In the genomic region with DNA sequence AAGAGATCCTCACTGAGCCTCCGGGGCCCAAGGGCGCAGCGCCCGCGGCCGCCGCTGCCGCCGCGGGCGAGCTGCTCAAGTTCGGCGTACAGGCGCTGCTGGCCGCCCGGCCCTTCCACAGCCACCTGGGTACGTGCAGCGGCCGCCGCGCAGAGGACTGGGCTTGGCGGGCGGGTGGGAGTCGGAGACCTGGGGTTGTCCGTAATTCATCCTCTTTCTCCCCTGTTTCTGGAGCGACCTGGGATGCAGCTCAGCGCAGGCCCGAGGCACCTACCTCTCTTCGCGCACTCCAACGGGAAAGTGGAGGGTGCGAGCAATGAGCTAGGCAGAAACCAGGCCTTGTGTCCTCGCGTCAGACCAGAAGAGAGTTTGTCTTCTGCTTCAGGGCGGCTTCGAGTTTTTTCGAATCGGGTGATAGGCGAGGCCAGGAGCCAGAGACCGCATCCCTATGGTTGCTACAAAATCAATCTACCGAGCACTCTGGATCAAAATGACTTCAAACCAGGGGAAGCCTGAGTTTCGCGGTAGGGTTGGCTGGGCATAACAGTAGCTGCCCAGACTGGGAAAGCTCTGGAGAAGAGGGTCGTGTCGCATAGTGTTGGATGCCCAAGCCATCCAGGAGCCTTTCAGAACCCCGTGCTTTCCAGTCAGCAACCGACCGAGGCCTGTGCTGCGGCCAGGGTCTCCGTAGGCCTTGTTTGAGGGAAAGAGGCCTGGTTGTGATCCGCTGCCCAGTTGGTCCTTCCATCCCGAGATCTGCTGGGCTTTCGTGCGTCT, we compare ENCODE assay signal across 10 mouse cellular contexts. TPM values are rescaled to one million over a fixed set of nuclear protein-coding genes. Genes with fewer than 3 reads are reported as not detected.
DNase-seq lines count a peak whose midpoint lies in the region; ATAC-seq and TF ChIP-seq lines count a peak whose summit lies in the region.
"Had no signal": no experiment of that assay in that cellular context is flagged by ENCODE, and none has a peak within 500 bp of the region (broad histone marks: within the 10 kb centered on the region; RNA-seq: fewer than 3 reads in every experiment).

No protein-coding gene starts in this region.

- no peak overlapping the region for H3K27ac ChIP-seq in lung, postnatal 0 days (ENCODE audit: low read length)
- H3K27ac ChIP-seq in forebrain, embryonic 11.5 days (ENCODE audit: low read depth, low read length), result no peak overlapping the region
- no peak overlapping the region for H3K27ac ChIP-seq in limb, embryonic 12.5 days
- peak overlapping the region; percentile 87 for H3K27ac ChIP-seq in stomach, embryonic 15.5 days

- H3K9ac ChIP-seq in lung, postnatal 0 days (replicated peaks; ENCODE audit: low read depth), result no peak overlapping the region
- H3K9ac ChIP-seq in forebrain, embryonic 11.5 days (ENCODE audit: low read length), result peak overlapping the region; percentile 35; the same call in 1 of the 2 replicates
- H3K9ac ChIP-seq in limb, embryonic 12.5 days (replicated peaks), result peak overlapping the region; percentile 63
- H3K9ac ChIP-seq in stomach, embryonic 15.5 days, result peak overlapping the region; percentile 71

- H3K27me3 ChIP-seq in lung, postnatal 0 days (replicated peaks; ENCODE audit: insufficient read depth, low read length), result peaks cover 87% of the 10 kb centered on the region
- peaks cover 96% of the 10 kb centered on the region for H3K27me3 ChIP-seq in forebrain, embryonic 11.5 days (ENCODE audit: control insufficient read depth, insufficient read depth, low read length)
- peaks cover 99% of the 10 kb centered on the region for H3K27me3 ChIP-seq in limb, embryonic 12.5 days
- H3K27me3 ChIP-seq in stomach, embryonic 15.5 days (replicated peaks), result peaks cover 60% of the 10 kb centered on the region

- H3K4me3 ChIP-seq in lung, postnatal 0 days (ENCODE audit: low read depth, low read length), result peak overlapping the region; percentile 33
- H3K4me3 ChIP-seq in forebrain, embryonic 11.5 days (ENCODE audit: low read depth, low read length), result peak overlapping the region; percentile 43
- H3K4me3 ChIP-seq in limb, embryonic 12.5 days (replicated peaks), result peak overlapping the region; percentile 53
- H3K4me3 ChIP-seq in stomach, embryonic 15.5 days (replicated peaks), result peak overlapping the region; percentile 61

- no peak for ATAC-seq in lung, postnatal 0 days
- no peak for ATAC-seq in forebrain, embryonic 11.5 days (replicated peaks; ENCODE audit: low FRiP score)
- no peak for ATAC-seq in limb, embryonic 12.5 days (ENCODE audit: insufficient number of reproducible peaks, insufficient read depth, low FRiP score, low TSS enrichment, low read depth)
- no peak for ATAC-seq in stomach, embryonic 15.5 days (ENCODE audit: insufficient read depth, low FRiP score, low read depth)
- ATAC-seq in CD4-positive, CD25-positive, alpha-beta regulatory T cell, adult 4 months, result no peak

- TF ChIP-seq EP300 in lung, postnatal 0 days (IDR thresholded peaks at IDR 0.05), result no peak

- no peaks in the 10 kb centered on the region for H3K9me3 ChIP-seq in lung, postnatal 0 days (ENCODE audit: low read length)
- no peaks in the 10 kb centered on the region for H3K9me3 ChIP-seq in forebrain, embryonic 11.5 days (ENCODE audit: control insufficient read depth, low read length)
- no peaks in the 10 kb centered on the region for H3K9me3 ChIP-seq in limb, embryonic 12.5 days
- no peaks in the 10 kb centered on the region for H3K9me3 ChIP-seq in stomach, embryonic 15.5 days

- H3K4me1 ChIP-seq in lung, postnatal 0 days (ENCODE audit: insufficient read depth, low read depth, low read length), result peaks cover 8% of the 10 kb centered on the region; the same call in 1 of the 2 replicates
- H3K4me1 ChIP-seq in forebrain, embryonic 11.5 days (replicated peaks; ENCODE audit: control insufficient read depth, insufficient read depth, low read length), result peaks cover 19% of the 10 kb centered on the region
- peaks cover 53% of the 10 kb centered on the region for H3K4me1 ChIP-seq in limb, embryonic 12.5 days (replicated peaks)
- H3K4me1 ChIP-seq in stomach, embryonic 15.5 days, result peaks cover 24% of the 10 kb centered on the region

- 9% methylated on average over 41 of the region's 54 CpGs for WGBS in lung, postnatal 0 days
- 1% methylated on average over 54 of the region's 54 CpGs for WGBS in forebrain, embryonic 11.5 days
- WGBS in limb, embryonic 12.5 days, result 2% methylated on average over 54 of the region's 54 CpGs
- WGBS in stomach, embryonic 15.5 days, result 3% methylated on average over 53 of the region's 54 CpGs

- no peak for DNase-seq in lung, postnatal 0 days (ENCODE audit: low spot score)
- DNase-seq in lung, adult 18-20 months, result no peak
- DNase-seq in forebrain, embryonic 11.5 days (ENCODE audit: low spot score), result peak; percentile 71
- DNase-seq in retina, embryonic 14.5 days (ENCODE audit: low spot score), result no peak
- no peak for DNase-seq in adrenal gland, postnatal 10 days
- DNase-seq: gastrocnemius, postnatal 14 days had no signal

- TF ChIP-seq CTCF in lung, postnatal 0 days (IDR thresholded peaks at IDR 0.05), result no peak

- no peaks in the 10 kb centered on the region for H3K36me3 ChIP-seq in lung, postnatal 0 days (ENCODE audit: insufficient read depth, low read length)
- H3K36me3 ChIP-seq in forebrain, embryonic 11.5 days (ENCODE audit: control insufficient read depth, insufficient read depth, low read length), result no peaks in the 10 kb centered on the region
- H3K36me3 ChIP-seq in limb, embryonic 12.5 days, result no peaks in the 10 kb centered on the region
- H3K36me3 ChIP-seq in stomach, embryonic 15.5 days, result no peaks in the 10 kb centered on the region

- peak overlapping the region; percentile 66 for H3K4me2 ChIP-seq in lung, postnatal 0 days (replicated peaks; ENCODE audit: low read depth, low read length)
- H3K4me2 ChIP-seq in forebrain, embryonic 11.5 days (ENCODE audit: low read depth, low read length, severe bottlenecking), result peak overlapping the region; percentile 77
- peak overlapping the region; percentile 81 for H3K4me2 ChIP-seq in limb, embryonic 12.5 days
- H3K4me2 ChIP-seq in stomach, embryonic 15.5 days, result peak overlapping the region; percentile 62

RNA-seq across cellular contexts. Expression of gene Barx1, which starts 0.6 kb away (rescaled TPM):
- not detected in 2 replicates for polyA plus RNA-seq in lung, postnatal 0 days (2015; fragmentation: Nextera tagmentation; extraction: Ambion mirVana)
- 1.0 and 1.4 TPM in 2 replicates for polyA plus RNA-seq in forebrain, embryonic 11.5 days (2014; fragmentation: Nextera tagmentation; extraction: Ambion mirVana)
- polyA plus RNA-seq in limb, embryonic 12.5 days (2016; fragmentation: Nextera tagmentation; extraction: Ambion mirVana), result 2.7 and 4.8 TPM in 2 replicates
- polyA plus RNA-seq in stomach, embryonic 15.5 days (2015; fragmentation: Nextera tagmentation; extraction: Ambion mirVana), result 173 and 204 TPM in 2 replicates
- polyA plus RNA-seq in CD4-positive, CD25-positive, alpha-beta regulatory T cell, adult 4 months (2017; shearing (Covaris generic)), result not detected
- under 1 TPM in 1 of 2 experiments, not detected in 1; 0.27 TPM for total RNA-seq in adrenal gland, postnatal 10 days (2021)
- total RNA-seq: gastrocnemius, postnatal 14 days had no signal
- polyA plus RNA-seq: urinary bladder, adult 2 months had no signal

RNA-seq across cellular contexts. Expression of gene Ptpdc1, which starts 37.9 kb away (rescaled TPM):
- 6.2 and 6.3 TPM in 2 replicates for polyA plus RNA-seq in lung, postnatal 0 days (2015; fragmentation: Nextera tagmentation; extraction: Ambion mirVana)
- 16.1 and 18.0 TPM in 2 replicates for polyA plus RNA-seq in forebrain, embryonic 11.5 days (2014; fragmentation: Nextera tagmentation; extraction: Ambion mirVana)
- polyA plus RNA-seq in limb, embryonic 12.5 days (2016; fragmentation: Nextera tagmentation; extraction: Ambion mirVana), result 20.1 and 21.1 TPM in 2 replicates
- 8.2 and 9.1 TPM in 2 replicates for polyA plus RNA-seq in stomach, embryonic 15.5 days (2015; fragmentation: Nextera tagmentation; extraction: Ambion mirVana)
- 1 to 10 TPM in 1 of 2 experiments, under 1 TPM in 1; 0.79 to 1.6 TPM for polyA plus RNA-seq in CD4-positive, CD25-positive, alpha-beta regulatory T cell, adult 4 months (2017; shearing (Covaris generic))
- 10 to 100 TPM in 1 of 2 experiments, 1 to 10 TPM in 1; 7.5 to 11.8 TPM for total RNA-seq in adrenal gland, postnatal 10 days (2021)

Comparison
In these comparisons a context has a peak if more than half of its experiments do, and no peak if none do; other contexts are left out.
1. RNA of gene Barx1, which starts 0.6 kb away (polyA plus RNA-seq): 173 to 204 TPM in stomach, embryonic 15.5 days; 2.7 to 4.8 TPM in limb, embryonic 12.5 days, 1.0 to 1.4 TPM in forebrain, embryonic 11.5 days, not detected in lung, postnatal 0 days and not detected in CD4-positive, CD25-positive, alpha-beta regulatory T cell, adult 4 months; every median in the first group is over 10 times any median in the second.
2. Peak in every context shown above with its lines, with median percentiles within 50 percentile points of each other: H3K4me2 ChIP-seq and H3K4me3 ChIP-seq.